Mouse (Mus musculus): ENCODE measurements around the gene Fat3. TPM values are rescaled to one million over a fixed set of nuclear protein-coding genes. Genes with fewer than 3 reads are reported as not detected.
A peak's percentile ranks its signal among the peaks of the same experiment; 100 is the strongest.

Fat3 gene
- polyA plus RNA-seq, 1 experiment from 2014 or later: 2.3 TPM

DNA sequence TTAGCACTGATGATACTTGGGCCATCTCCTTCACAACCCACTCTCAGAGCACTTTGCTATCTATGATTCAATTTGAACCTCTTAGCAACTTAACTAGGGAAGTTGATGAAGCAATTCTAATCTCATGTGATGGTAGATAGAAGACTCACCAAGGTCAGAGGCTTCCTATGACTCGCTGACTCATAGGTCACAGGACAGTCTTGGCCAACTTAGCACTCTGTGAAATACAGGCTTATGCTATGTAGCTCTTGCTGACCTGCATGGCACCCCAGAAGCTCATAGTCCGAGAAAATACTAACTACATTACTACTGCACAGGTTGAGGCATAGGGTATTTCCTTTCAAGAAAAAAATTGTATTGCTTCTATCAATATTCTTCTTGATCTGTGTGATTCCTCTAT, 454.4 kb downstream of the Fat3 start:
- DNase-seq (ENCODE audit: low spot score): no peak
- 83% methylated on average over 2 of the region's 2 CpGs for whole genome bisulfite sequencing
- no peaks in the 10 kb centered on the region for H3K4me1 ChIP-seq
- no peaks in the 10 kb centered on the region for H3K27me3 ChIP-seq (ENCODE audit: low read depth, poor library complexity, severe bottlenecking)
- no peak overlapping the region for H3K27ac ChIP-seq
- no peak overlapping the region for H3K4me3 ChIP-seq
- H3K36me3 ChIP-seq: no peaks in the 10 kb centered on the region
- H3K9me3 ChIP-seq (replicated peaks): no peaks in the 10 kb centered on the region

DNA sequence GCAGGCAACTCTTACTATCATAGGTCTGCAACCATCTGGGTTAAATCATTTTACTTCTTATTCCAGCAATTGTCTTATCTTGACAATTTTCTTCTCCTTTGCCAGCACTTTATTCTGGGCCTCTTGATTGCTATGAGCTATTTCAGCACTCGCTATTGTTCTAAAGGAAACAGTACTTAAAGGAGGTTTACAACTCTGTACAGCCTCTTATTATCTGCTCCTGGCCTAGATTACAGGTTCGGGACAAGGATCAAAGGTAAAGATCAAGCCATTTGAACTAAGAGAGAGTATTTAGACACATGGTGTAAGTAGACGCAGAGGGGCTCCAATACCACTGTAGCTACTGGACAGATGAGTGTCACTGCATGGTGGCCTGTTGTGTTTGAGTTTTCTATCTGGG, 463.7 kb downstream of the Fat3 start:
- DNase-seq (ENCODE audit: low spot score): no peak
- no peak overlapping the region for H3K4me3 ChIP-seq
- H3K27me3 ChIP-seq (ENCODE audit: low read depth, poor library complexity, severe bottlenecking): no peaks in the 10 kb centered on the region
- no peaks in the 10 kb centered on the region for H3K4me1 ChIP-seq
- 65% methylated on average over 3 of the region's 3 CpGs for WGBS
- no peaks in the 10 kb centered on the region for H3K9me3 ChIP-seq (replicated peaks)
- H3K36me3 ChIP-seq: no peaks in the 10 kb centered on the region
- no peak overlapping the region for H3K27ac ChIP-seq

DNA sequence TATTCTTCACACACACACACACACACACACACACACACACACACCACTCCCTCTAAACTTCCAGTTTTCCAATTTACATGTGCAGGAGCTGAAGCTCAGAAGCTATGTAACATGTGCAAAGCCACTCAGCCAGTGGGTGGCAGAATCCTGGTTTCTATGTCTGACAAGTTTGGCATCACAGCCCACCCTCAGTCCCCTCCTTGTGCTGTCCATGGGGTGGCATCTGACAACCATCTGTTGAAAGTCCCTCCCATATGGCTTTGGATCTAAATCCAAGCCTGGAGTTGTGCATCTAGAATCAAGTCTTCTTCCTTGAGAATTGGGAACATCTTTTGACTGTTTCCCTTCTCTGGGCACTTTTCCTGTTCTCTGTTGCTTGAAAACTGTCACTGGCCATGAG, 464.7 kb downstream of the Fat3 start:
- Histone ChIP-seq H3K27me3 (ENCODE audit: low read depth, poor library complexity, severe bottlenecking) (no peaks in the 10 kb centered on the region), H3K27ac (no peak overlapping the region), H3K9me3 (replicated peaks) (no peaks in the 10 kb centered on the region), H3K4me1 (no peaks in the 10 kb centered on the region), H3K4me3 (no peak overlapping the region), H3K36me3 (no peaks in the 10 kb centered on the region)
- no peak for DNase-seq (ENCODE audit: low spot score)

DNA sequence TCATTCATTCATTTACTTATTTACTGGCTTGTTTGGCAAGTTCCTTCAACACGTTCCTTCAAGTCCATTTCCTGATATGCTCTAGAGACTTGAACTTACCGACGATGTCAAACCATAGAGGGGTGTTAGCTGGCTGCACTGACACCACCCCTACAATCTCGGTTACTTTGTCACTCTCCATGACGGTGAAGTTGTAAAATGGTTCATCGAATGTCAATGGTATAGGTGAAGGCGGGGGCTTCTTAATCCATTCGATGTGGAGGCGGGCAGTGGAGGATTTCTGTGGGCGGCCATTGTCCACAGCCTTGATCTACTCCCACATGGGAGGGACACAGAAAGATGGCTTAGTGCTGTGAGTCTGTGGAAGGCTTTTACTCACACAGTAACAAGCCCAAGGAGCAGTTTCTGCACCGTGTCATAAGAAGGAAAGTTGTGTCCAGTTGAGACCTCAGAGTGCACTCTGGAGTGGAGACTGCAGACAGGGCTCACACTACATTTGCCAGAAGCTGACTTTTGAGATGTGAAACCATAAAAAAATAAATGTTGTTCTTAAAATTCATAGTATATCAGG, 471.3 kb downstream of the Fat3 start:
- no peak overlapping the region for H3K27ac ChIP-seq
- no peak for DNase-seq (ENCODE audit: low spot score)
- no peak overlapping the region for H3K4me3 ChIP-seq
- WGBS: 91% methylated on average over 11 of the region's 11 CpGs
- H3K9me3 ChIP-seq (replicated peaks): no peaks in the 10 kb centered on the region
- H3K36me3 ChIP-seq: no peaks in the 10 kb centered on the region
- no peaks in the 10 kb centered on the region for H3K27me3 ChIP-seq (ENCODE audit: low read depth, poor library complexity, severe bottlenecking)
- peaks cover 21% of the 10 kb centered on the region for H3K4me1 ChIP-seq

DNA sequence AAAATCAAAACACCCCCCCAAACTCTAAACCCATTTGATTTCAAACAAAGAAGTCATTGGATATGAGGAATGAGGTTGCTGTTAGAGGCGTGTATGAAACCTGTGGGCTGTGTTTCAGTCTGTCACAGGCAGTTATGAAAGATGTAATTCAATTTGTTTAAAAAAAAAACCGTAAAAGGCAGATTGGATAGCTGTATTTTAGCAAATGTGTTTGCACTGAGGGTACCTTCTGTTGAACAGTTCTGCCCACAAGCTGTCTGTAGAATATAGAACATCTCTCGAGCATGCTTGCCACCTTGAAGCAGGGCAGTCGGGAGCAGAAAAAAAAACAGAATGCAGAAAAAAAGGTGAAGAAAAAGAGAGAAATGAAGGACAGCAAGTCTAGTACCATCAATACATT, 472.0 kb downstream of the Fat3 start:
- no peak overlapping the region; the same call in 1 of the 2 replicates for H3K27ac ChIP-seq
- no peaks in the 10 kb centered on the region for H3K36me3 ChIP-seq
- DNase-seq (ENCODE audit: low spot score): no peak
- peaks cover 22% of the 10 kb centered on the region for H3K4me1 ChIP-seq
- H3K9me3 ChIP-seq (replicated peaks): no peaks in the 10 kb centered on the region
- H3K27me3 ChIP-seq (ENCODE audit: low read depth, poor library complexity, severe bottlenecking): no peaks in the 10 kb centered on the region
- WGBS: 92% methylated on average over 4 of the region's 4 CpGs
- H3K4me3 ChIP-seq: no peak overlapping the region

DNA sequence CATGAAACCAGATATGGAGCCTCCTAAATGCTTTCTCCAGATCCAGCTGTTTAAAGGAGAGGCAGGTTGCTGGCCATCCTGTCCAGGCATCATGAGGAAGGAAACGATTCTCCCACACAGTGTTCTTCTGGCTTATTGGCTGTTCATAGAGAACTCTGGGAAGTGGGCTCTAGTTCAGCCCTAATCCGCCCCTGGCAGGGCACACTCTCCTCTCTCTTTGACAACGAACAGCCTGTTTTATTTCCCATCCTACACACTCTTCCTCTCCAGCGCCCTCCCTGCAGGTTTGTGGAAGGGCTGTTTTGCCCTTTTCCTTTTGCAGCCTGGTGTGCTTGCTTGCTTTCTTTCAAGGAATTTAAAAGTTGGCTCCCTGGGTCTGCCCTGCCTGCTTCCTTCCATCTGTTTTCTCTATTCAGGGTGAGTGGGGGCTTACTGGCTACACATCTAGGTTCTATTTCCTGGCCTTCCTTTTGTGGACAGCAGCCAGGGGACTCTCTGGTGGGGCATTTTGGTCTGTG, 472.6 kb downstream of the Fat3 start:
- H3K36me3 ChIP-seq: no peaks in the 10 kb centered on the region
- H3K4me3 ChIP-seq: no peak overlapping the region
- H3K9me3 ChIP-seq (replicated peaks): no peaks in the 10 kb centered on the region
- peak overlapping the region; percentile 53; the same call in 1 of the 2 replicates for H3K27ac ChIP-seq
- DNase-seq (ENCODE audit: low spot score): no peak
- no peaks in the 10 kb centered on the region for H3K27me3 ChIP-seq (ENCODE audit: low read depth, poor library complexity, severe bottlenecking)
- peaks cover 24% of the 10 kb centered on the region for H3K4me1 ChIP-seq
- 63% methylated on average over 4 of the region's 4 CpGs for WGBS

DNA sequence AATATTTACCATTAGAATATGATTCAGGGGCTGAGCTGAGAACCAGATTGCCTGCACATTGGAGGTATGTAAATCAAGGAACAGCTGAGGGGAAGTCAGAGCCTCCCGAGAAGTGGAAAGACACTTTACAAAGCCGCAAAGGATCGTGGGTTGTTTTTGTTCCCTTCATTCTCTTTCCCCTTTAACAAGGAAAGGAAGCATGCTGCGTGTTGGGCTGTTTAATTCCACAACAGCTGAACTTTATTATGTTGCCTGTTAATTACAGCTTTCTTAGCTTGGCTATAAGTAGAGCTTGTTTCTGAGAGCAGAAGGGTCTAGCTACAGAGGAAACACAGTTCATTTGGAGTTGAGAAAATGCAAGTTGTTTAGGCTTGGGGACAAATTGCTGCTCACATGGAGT, 475.0 kb downstream of the Fat3 start:
- 65% methylated on average over 4 of the region's 4 CpGs for WGBS
- H3K36me3 ChIP-seq: no peaks in the 10 kb centered on the region
- H3K4me1 ChIP-seq: peaks cover 24% of the 10 kb centered on the region
- H3K27me3 ChIP-seq (ENCODE audit: low read depth, poor library complexity, severe bottlenecking): no peaks in the 10 kb centered on the region
- H3K27ac ChIP-seq: peak overlapping the region; percentile 56
- no peak for DNase-seq (ENCODE audit: low spot score)
- H3K9me3 ChIP-seq (replicated peaks): no peaks in the 10 kb centered on the region
- H3K4me3 ChIP-seq: no peak overlapping the region

DNA sequence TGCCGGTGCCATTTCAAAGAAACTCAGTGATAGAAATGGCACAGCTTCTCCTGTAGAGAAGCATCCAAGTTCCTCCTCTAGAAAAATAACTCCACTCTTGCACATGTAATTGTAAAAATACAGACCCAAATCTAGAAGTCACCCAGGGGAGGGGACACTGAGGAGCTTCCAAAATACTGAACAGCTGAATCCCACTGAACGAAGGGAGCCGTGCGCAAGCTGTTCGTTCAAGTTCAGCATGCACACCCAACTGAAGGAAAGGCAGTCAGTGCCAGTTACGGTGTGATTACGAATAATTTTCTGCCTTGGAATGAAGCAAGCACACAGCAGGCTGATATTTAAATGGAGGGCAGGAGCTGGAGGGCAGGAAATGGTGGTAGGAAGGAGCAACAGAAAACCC, 476.4 kb downstream of the Fat3 start:
- Histone ChIP-seq H3K36me3 (no peaks in the 10 kb centered on the region), H3K4me1 (peaks cover 24% of the 10 kb centered on the region), H3K27me3 (ENCODE audit: low read depth, poor library complexity, severe bottlenecking) (no peaks in the 10 kb centered on the region), H3K4me3 (no peak overlapping the region), H3K27ac (no peak overlapping the region), H3K9me3 (replicated peaks) (no peaks in the 10 kb centered on the region)
- DNase-seq (ENCODE audit: low spot score): no peak
- 95% methylated on average over 7 of the region's 7 CpGs for WGBS

DNA sequence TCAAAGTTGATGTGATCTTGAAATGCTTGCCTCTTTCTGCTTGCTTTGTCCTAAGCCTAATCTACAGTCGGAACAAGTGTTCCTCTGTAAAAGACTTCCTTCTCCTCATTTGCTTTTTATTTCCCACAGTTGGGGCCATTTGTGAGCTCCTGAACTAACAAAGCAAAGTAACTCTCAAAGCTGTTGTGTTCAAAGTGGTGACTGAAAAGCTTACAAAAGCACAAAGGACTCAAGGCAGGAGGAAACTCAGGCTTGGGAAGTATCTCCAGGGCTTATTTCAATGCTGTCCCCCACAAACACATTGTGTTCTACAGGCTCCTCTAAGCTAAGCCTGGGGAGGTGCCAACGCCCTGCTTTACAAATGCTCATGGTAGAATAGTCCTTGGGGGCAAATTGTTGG, 487.0 kb downstream of the Fat3 start:
- Histone ChIP-seq H3K9me3 (replicated peaks) (no peaks in the 10 kb centered on the region), H3K4me1 (no peaks in the 10 kb centered on the region), H3K4me3 (no peak overlapping the region), H3K36me3 (no peaks in the 10 kb centered on the region), H3K27me3 (ENCODE audit: low read depth, poor library complexity, severe bottlenecking) (no peaks in the 10 kb centered on the region), H3K27ac (no peak overlapping the region)
- WGBS: 64% methylated on average over 2 of the region's 2 CpGs
- DNase-seq (ENCODE audit: low spot score): no peak

DNA sequence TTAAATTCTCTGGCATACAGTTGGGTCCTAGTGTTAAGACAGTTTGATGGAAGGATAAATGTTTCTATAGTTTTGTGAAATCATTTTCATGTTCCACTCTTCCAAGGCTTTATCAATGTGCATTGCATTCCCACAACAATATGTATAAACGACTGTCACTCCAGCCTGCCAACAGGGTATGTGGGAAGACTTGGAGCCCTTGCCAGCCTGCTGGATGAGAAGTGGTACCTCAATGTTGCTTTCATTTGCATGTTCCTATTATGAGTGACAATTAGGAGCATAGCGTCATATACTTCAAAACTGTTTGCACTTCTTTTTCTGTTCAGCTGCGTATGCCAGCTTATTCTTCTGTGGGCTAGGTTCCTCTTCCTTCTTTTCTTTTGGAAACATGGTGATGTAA, 489.7 kb downstream of the Fat3 start:
- Histone ChIP-seq H3K9me3 (replicated peaks) (no peaks in the 10 kb centered on the region), H3K36me3 (no peaks in the 10 kb centered on the region), H3K4me1 (no peaks in the 10 kb centered on the region), H3K27me3 (ENCODE audit: low read depth, poor library complexity, severe bottlenecking) (no peaks in the 10 kb centered on the region), H3K4me3 (no peak overlapping the region), H3K27ac (no peak overlapping the region)
- 95% methylated on average over 3 of the region's 3 CpGs for WGBS
- no peak for DNase-seq (ENCODE audit: low spot score)

DNA sequence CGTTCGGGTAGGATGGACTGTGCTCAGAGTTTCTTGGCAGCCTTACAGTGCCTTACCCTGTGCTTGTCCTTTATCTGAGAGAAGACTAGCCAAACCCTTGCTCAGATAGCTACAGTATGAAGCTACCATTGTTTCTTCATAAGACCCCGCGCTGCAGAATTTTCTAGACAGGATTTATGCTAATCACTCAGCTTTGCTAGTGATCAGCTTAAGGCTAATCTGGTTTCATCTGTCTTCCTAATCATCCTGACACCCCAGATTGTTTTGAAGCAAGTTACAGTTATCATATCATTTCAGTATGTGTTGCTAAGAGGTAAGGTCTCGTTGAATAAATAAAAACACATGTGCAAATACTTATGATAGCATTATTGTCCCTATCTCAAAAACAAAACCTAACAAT, 493.6 kb downstream of the Fat3 start:
- WGBS: 90% methylated on average over 5 of the region's 5 CpGs
- Histone ChIP-seq H3K27me3 (ENCODE audit: low read depth, poor library complexity, severe bottlenecking) (no peaks in the 10 kb centered on the region), H3K36me3 (no peaks in the 10 kb centered on the region), H3K4me1 (no peaks in the 10 kb centered on the region), H3K27ac (no peak overlapping the region), H3K4me3 (no peak overlapping the region), H3K9me3 (replicated peaks) (no peaks in the 10 kb centered on the region)
- no peak for DNase-seq (ENCODE audit: low spot score)

DNA sequence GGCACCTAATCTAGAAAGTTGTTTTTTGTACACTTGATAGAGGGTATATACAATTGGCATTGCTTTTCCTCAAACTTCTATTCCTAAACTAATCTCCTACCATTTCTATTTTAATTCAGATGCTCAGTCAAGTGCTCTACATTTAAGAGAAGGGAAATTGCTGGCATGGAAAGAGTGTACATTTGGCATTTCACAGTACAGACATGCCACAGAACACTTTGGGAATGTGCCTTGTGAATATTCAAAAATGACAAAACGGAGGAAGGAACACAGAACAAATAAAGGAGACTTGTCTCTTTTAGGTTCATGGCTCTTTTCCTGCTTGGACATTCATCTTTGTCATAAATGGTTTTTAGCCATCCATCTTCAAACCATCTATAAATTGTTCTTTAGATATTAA, 498.1 kb downstream of the Fat3 start:
- Histone ChIP-seq H3K4me1 (no peaks in the 10 kb centered on the region), H3K36me3 (no peaks in the 10 kb centered on the region), H3K9me3 (replicated peaks) (no peaks in the 10 kb centered on the region), H3K4me3 (no peak overlapping the region), H3K27me3 (ENCODE audit: low read depth, poor library complexity, severe bottlenecking) (no peaks in the 10 kb centered on the region), H3K27ac (no peak overlapping the region)
- WGBS: 89% methylated on average over 1 of the region's 1 CpGs
- no peak for DNase-seq (ENCODE audit: low spot score)

DNA sequence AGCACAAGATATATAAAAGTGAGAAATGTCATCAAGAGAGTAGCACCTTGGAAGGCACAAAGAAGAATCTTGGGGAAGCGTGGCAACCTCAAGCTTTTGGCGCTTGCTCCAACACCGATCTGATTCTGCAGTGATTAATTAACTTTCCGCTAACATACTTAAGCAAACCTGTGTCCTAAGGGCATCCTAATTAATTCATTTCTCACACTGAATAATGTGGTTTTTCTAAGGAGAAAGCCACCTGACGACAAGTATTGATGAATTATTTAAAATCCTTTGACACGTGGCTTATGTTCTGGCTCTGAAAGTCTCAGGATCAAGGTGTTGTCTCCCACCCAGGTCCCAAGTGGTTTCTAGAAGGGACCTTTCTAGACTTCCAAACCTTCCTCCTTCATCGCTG, 506.3 kb downstream of the Fat3 start:
- DNase-seq (ENCODE audit: low spot score): no peak
- no peaks in the 10 kb centered on the region for H3K9me3 ChIP-seq (replicated peaks)
- no peaks in the 10 kb centered on the region for H3K27me3 ChIP-seq (ENCODE audit: low read depth, poor library complexity, severe bottlenecking)
- H3K27ac ChIP-seq: no peak overlapping the region
- H3K4me1 ChIP-seq: no peaks in the 10 kb centered on the region
- no peaks in the 10 kb centered on the region for H3K36me3 ChIP-seq
- WGBS: 90% methylated on average over 7 of the region's 7 CpGs
- H3K4me3 ChIP-seq: no peak overlapping the region

DNA sequence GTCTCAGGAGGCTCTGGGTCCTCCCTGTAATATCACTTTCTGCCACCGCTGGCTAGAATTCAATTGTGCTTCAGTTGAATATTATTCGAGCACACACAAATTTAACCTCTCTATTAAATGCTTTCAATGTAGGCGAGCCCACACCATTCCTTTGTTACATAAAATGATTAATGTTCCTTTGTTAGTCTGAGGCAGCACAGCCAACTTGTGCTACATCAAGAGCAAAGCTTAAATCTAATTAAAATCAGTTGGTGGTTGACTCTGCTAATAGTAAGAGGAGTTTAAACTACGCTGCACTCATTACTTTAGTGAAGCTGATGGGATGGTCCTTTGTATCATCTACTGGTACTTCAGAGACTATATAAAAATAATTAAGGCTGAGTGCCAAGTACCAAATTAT, 506.9 kb downstream of the Fat3 start:
- no peak overlapping the region for H3K4me3 ChIP-seq
- H3K27me3 ChIP-seq (ENCODE audit: low read depth, poor library complexity, severe bottlenecking): no peaks in the 10 kb centered on the region
- WGBS: 79% methylated on average over 4 of the region's 4 CpGs
- no peak overlapping the region for H3K27ac ChIP-seq
- DNase-seq (ENCODE audit: low spot score): no peak
- H3K9me3 ChIP-seq (replicated peaks): no peaks in the 10 kb centered on the region
- no peaks in the 10 kb centered on the region for H3K4me1 ChIP-seq
- H3K36me3 ChIP-seq: no peaks in the 10 kb centered on the region
